Mouse (Mus musculus) cerebellum, adult 2 months (tissue): ENCODE measurements around the gene Mast4.

Experiments used
- CTCF ChIP-seq: fragments of 200-500 bp; IDR thresholded peaks from 2 replicates; pipeline ENCODE4 v1.5.1; 2011; ENCODE audit warnings: low read depth, mild to moderate bottlenecking, control low read depth, low read length, moderate library complexity, borderline replicate concordance; ENCODE audit not compliant: insufficient read depth
- POLR2A ChIP-seq: fragments of 200-500 bp; IDR thresholded peaks from 2 replicates; pipeline ENCODE4 v1.6.1; 2011; ENCODE audit warnings: low read length, control low read depth, borderline replicate concordance; ENCODE audit not compliant: insufficient read depth

DNA sequence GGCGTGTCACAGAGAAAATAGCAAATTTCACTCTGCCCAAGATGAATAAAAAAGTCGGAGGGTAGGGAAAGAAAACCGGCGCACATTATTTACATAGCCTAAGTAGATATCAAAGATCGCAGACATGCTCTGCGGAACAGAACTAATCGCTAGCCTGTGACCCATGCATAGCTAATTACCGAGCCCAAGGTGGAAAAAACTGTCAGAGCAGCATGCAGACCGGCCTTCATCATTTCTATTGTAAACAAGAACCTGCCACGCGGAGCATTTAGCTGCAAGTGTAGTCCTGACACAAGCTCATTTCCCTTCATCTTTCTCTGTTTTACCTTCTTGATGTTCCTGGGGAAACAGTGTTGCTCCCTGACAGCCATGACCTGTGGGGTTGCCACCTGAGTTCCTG lies 342.4 kb downstream of the Mast4 start:
- TF ChIP-seq CTCF (no peak), POLR2A (no peak)
